9 mouse cellular contexts compared by ENCODE assay signal in the genomic region with DNA sequence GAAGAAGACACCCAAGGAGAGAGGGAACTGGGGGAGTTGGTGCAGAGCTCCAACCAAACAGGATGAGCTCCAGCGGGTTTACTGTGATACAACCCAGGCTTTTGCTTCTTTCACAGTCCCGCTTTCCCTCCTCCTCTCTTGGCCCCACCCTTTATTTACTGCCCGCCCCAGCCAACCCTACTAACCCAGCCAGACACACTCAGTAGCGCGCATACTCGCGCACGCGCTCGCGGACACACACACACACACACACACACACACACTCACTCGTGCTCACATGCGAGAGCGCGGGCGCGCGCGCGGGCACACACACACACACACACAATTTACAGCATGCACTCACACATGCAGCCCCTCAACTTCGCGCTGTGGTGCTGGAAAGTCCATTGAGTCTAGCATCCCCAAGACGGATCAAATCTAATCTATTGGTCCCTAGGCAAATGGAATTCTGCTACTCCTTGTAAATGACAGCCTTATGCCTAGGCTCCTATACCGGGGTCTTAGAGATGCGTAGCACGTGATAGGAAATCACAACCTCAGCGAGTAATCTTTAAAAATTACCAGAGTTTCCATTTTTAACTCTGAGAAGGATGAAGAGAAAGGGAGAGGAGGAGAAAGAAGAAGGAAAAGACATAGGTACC. TPM values are rescaled to one million over a fixed set of nuclear protein-coding genes. Genes with fewer than 3 reads are reported as not detected.
A peak's percentile ranks its signal among the peaks of the same experiment; 100 is the strongest.
DNase-seq lines count a peak whose midpoint lies in the region; ATAC-seq lines count a peak whose summit lies in the region.
"Had no signal": no experiment of that assay in that cellular context is flagged by ENCODE, and none has a peak within 500 bp of the region (broad histone marks: within the 10 kb centered on the region; RNA-seq: fewer than 3 reads in every experiment).

A gene (minus strand): TSS at position 134 of the 641 bp plus-strand sequence.

- H3K36me3 ChIP-seq in heart, embryonic 15.5 days = no peaks in the 10 kb centered on the region
- no peaks in the 10 kb centered on the region for H3K36me3 ChIP-seq in forebrain, embryonic 13.5 days (ENCODE audit: poor library complexity, severe bottlenecking)
- H3K36me3 ChIP-seq in midbrain, embryonic 14.5 days (ENCODE audit: control insufficient read depth, insufficient read depth, low read length) = no peaks in the 10 kb centered on the region

- H3K4me1 ChIP-seq in heart, embryonic 15.5 days (replicated peaks) = peaks cover 14% of the 10 kb centered on the region
- peaks cover 11% of the 10 kb centered on the region; the same call in 1 of the 2 replicates for H3K4me1 ChIP-seq in forebrain, embryonic 13.5 days
- H3K4me1 ChIP-seq in midbrain, embryonic 14.5 days (ENCODE audit: control insufficient read depth, insufficient read depth, low read length) = 0 out of 2 replicates have a peak, but pooled peaks cover 5% of the 10 kb centered on the region

- H3K9ac ChIP-seq in heart, embryonic 15.5 days = no peak within 1 kb of the TSS
- peak within 1 kb of the TSS; percentile 70 for H3K9ac ChIP-seq in forebrain, embryonic 13.5 days
- H3K9ac ChIP-seq in midbrain, embryonic 14.5 days (replicated peaks; ENCODE audit: low read length) = peak within 1 kb of the TSS; percentile 67

- no peak for DNase-seq in heart, postnatal 14 days
- DNase-seq in brain, adult 2 months (ENCODE audit: low read depth, low spot score) = peak; percentile 75
- peak; percentile 33 to 55 for DNase-seq in layer of hippocampus, postnatal 10 days (ENCODE audit: low spot score in 2 of 2)
- DNase-seq in midbrain, embryonic 14.5 days = peak; percentile 83
- no peak for DNase-seq in spleen, adult 12 weeks (ENCODE audit: low spot score)

- WGBS in heart, embryonic 15.5 days = 2% methylated on average over 27 of the region's 27 CpGs
- 0% methylated on average over 23 of the region's 27 CpGs for WGBS in forebrain, embryonic 13.5 days
- under 1% methylated on average over 27 of the region's 27 CpGs for WGBS in midbrain, embryonic 14.5 days

- peak; percentile 10; the same call in 1 of the 2 replicates for ATAC-seq in heart, embryonic 15.5 days (replicated peaks; ENCODE audit: insufficient number of reproducible peaks, insufficient read depth, low FRiP score, low read depth)
- peak; percentile 88 for ATAC-seq in forebrain, embryonic 13.5 days
- peak; percentile 80 for ATAC-seq in midbrain, embryonic 14.5 days (ENCODE audit: low FRiP score, low TSS enrichment)
- ATAC-seq in granulocyte monocyte progenitor cell, adult 5-6 weeks (replicated peaks; ENCODE audit: poor library complexity, severe bottlenecking) = no peak

- H3K4me2 ChIP-seq in heart, embryonic 15.5 days = peak within 1 kb of the TSS; percentile 76
- peak within 1 kb of the TSS; percentile 98 for H3K4me2 ChIP-seq in forebrain, embryonic 13.5 days
- H3K4me2 ChIP-seq in midbrain, embryonic 14.5 days (ENCODE audit: low read length) = peak within 1 kb of the TSS; percentile 96

- peaks cover 45% of the 10 kb centered on the region for H3K27me3 ChIP-seq in heart, embryonic 15.5 days
- peaks cover 12% of the 10 kb centered on the region for H3K27me3 ChIP-seq in forebrain, embryonic 13.5 days
- H3K27me3 ChIP-seq in midbrain, embryonic 14.5 days (ENCODE audit: control insufficient read depth, insufficient read depth, low read length) = peaks cover 7% of the 10 kb centered on the region; the same call in 1 of the 2 replicates

- H3K9me3 ChIP-seq in heart, embryonic 15.5 days (replicated peaks) = no peaks in the 10 kb centered on the region
- H3K9me3 ChIP-seq in forebrain, embryonic 13.5 days (replicated peaks) = no peaks in the 10 kb centered on the region
- no peaks in the 10 kb centered on the region for H3K9me3 ChIP-seq in midbrain, embryonic 14.5 days (ENCODE audit: control insufficient read depth, low read length)

- intact Hi-C loops in heart, postnatal 14 days (cut with DNase I) = no loop called here

- H3K27ac ChIP-seq in heart, embryonic 15.5 days = no peak within 1 kb of the TSS
- no peak within 1 kb of the TSS; the same call in 1 of the 2 replicates for H3K27ac ChIP-seq in forebrain, embryonic 13.5 days
- peak within 1 kb of the TSS; percentile 43; the same call in 1 of the 2 replicates for H3K27ac ChIP-seq in midbrain, embryonic 14.5 days (replicated peaks; ENCODE audit: low read depth, low read length)
- H3K27ac ChIP-seq: macrophage had no signal

- H3K4me3 ChIP-seq in heart, embryonic 15.5 days = peak within 1 kb of the TSS; percentile 49
- peak within 1 kb of the TSS; percentile 56 for H3K4me3 ChIP-seq in forebrain, embryonic 13.5 days
- H3K4me3 ChIP-seq in midbrain, embryonic 14.5 days (replicated peaks; ENCODE audit: low read depth, low read length) = peak within 1 kb of the TSS; percentile 48

RNA-seq across cellular contexts. Expression of the gene that starts here (rescaled TPM):
- 0.23 and 0.37 TPM in 2 replicates for polyA plus RNA-seq in heart, embryonic 15.5 days (2015; fragmentation: Nextera tagmentation; extraction: Ambion mirVana)
- total RNA-seq in heart, postnatal 14 days (2021) = under 1 TPM in 1 of 2 experiments, not detected in 1; 0.10 TPM
- polyA plus RNA-seq in forebrain, embryonic 13.5 days (2015; fragmentation: Nextera tagmentation; extraction: Ambion mirVana) = 7.2 and 7.8 TPM in 2 replicates
- total RNA-seq in layer of hippocampus, postnatal 10 days (2021) = 10 to 100 TPM; 29.8 to 32.1 TPM
- 26.1 and 26.7 TPM in 2 replicates for polyA plus RNA-seq in midbrain, embryonic 14.5 days (2014; fragmentation: Nextera tagmentation; extraction: Ambion mirVana)
- total RNA-seq in granulocyte monocyte progenitor cell, adult 5-6 weeks (2014; fragmentation: Nextera tagmentation) = not detected in 2 replicates
- total RNA-seq in granulocyte monocyte progenitor cell, adult 5-6 weeks (2017) = not detected in 2 replicates
- polyA plus RNA-seq: macrophage had no signal

Comparison
In these comparisons a context has a peak if more than half of its experiments do, and no peak if none do; other contexts are left out.
1. RNA of the gene that starts here (total RNA-seq): 29.8 to 32.1 TPM in layer of hippocampus, postnatal 10 days; 0.10 TPM in heart, postnatal 14 days and not detected in granulocyte monocyte progenitor cell, adult 5-6 weeks; every median in the first group is over 10 times any median in the second.
2. Peak in ATAC-seq, H3K4me3 ChIP-seq and H3K4me2 ChIP-seq in heart, embryonic 15.5 days; RNA of the gene not detected or under 1 TPM.
3. DNase-seq: peak in brain, adult 2 months (single experiment), layer of hippocampus, postnatal 10 days (2 of 2) and midbrain, embryonic 14.5 days (single experiment); none in heart, postnatal 14 days (0 of 2) and spleen, adult 12 weeks (single experiment).
4. Peak in every context shown above with its lines, with median percentiles within 50 percentile points of each other: H3K4me2 ChIP-seq and H3K4me3 ChIP-seq.